Mouse (Mus musculus) inflammation-experienced regulatory T-cells, adult 6 months (primary cell): ENCODE data around the gene Abca1. TPM values are rescaled to one million over a fixed set of nuclear protein-coding genes. Genes with fewer than 3 reads are reported as not detected.

Source experiments
- ATAC-seq: one replicate; pipeline ENCODE4 v1.8.0; 2017
- polyA plus RNA-seq, 3 experiments: library from polyadenylated mRNA; unstranded; fragments of 100-300 nt; shearing (Covaris generic); gene quantifications; one replicate each; pipeline ENCODE4 v1.2.1; 2017

Abca1 gene
- polyA plus RNA-seq, 3 experiments from 2014 or later: 0.18 to 3.0 (median 2.6) TPM

GRCm38 (mm10) chr4:53148817-53149216 is 10.9 kb downstream of the Abca1 start:
- ATAC-seq: no peak

- no peak for ATAC-seq
These were observed 12.2 kb downstream of the Abca1 start for GRCm38 (mm10) chr4:53147454-53147853.

GRCm38 (mm10) chr4:53147046-53147445 is 12.6 kb downstream of the Abca1 start:
- no peak for ATAC-seq

GRCm38 (mm10) chr4:53146227-53146949 is 13.3 kb downstream of the Abca1 start:
- ATAC-seq: no peak

- no peak for ATAC-seq
These were observed 14.1 kb downstream of the Abca1 start for GRCm38 (mm10) chr4:53145434-53146168.

- ATAC-seq: no peak
These were observed 15.1 kb downstream of the Abca1 start for GRCm38 (mm10) chr4:53144571-53144970.

GRCm38 (mm10) chr4:53144021-53144420 is 15.7 kb downstream of the Abca1 start:
- no peak for ATAC-seq

- ATAC-seq: no peak
These were observed 19.0 kb downstream of the Abca1 start for GRCm38 (mm10) chr4:53140678-53141077.

GRCm38 (mm10) chr4:53139495-53139894 is 20.2 kb downstream of the Abca1 start:
- no peak for ATAC-seq

- no peak for ATAC-seq
These were observed 20.7 kb downstream of the Abca1 start for GRCm38 (mm10) chr4:53138974-53139373.

- ATAC-seq: no peak
These were observed 22.6 kb downstream of the Abca1 start for GRCm38 (mm10) chr4:53137087-53137486.

- ATAC-seq: no peak
These were observed 24.9 kb downstream of the Abca1 start for GRCm38 (mm10) chr4:53134816-53135215.

GRCm38 (mm10) chr4:53133995-53134394 is 25.7 kb downstream of the Abca1 start:
- ATAC-seq: no peak

- no peak for ATAC-seq
These were observed 28.2 kb downstream of the Abca1 start for GRCm38 (mm10) chr4:53131538-53131937.

- no peak for ATAC-seq
These were observed 28.8 kb downstream of the Abca1 start for GRCm38 (mm10) chr4:53130622-53131517.

- ATAC-seq: no peak
These were observed 29.9 kb downstream of the Abca1 start for GRCm38 (mm10) chr4:53129716-53130301.

GRCm38 (mm10) chr4:53127266-53127665 is 32.4 kb downstream of the Abca1 start:
- ATAC-seq: no peak

- no peak for ATAC-seq
These were observed 32.9 kb downstream of the Abca1 start for GRCm38 (mm10) chr4:53126794-53127193.

GRCm38 (mm10) chr4:53124837-53125490 is 34.7 kb downstream of the Abca1 start:
- ATAC-seq: no peak

- ATAC-seq: no peak
These were observed 37.4 kb downstream of the Abca1 start for GRCm38 (mm10) chr4:53122310-53122709.

- no peak for ATAC-seq
These were observed 38.0 kb downstream of the Abca1 start for GRCm38 (mm10) chr4:53121516-53122227.
